Mouse (Mus musculus) mouse trophoblast stem cell (cell line): ENCODE data around the gene Pmfbp1.
"Not testable (repeated sequence)": the region's sequence is repeated elsewhere in the genome, so short reads cannot be mapped to it uniquely, and the experiment has no call there.

ENCODE experiments used
- in situ Hi-C, 2 experiments: fragments of 300-500 bp; cut with MseI, MboI; formaldehyde crosslinking; loops; 2 replicates in 1 of 2; 3 replicates in 1 of 2; pipeline ENCODE4 v1.15.1; 2025

The Pmfbp1 gene

GRCm38 (mm10) chr8:109493727-109494126 is at the start of gene Pmfbp1:
Gene Pmfbp1 (plus strand): TSS chr8:109494027.
- in situ Hi-C loops, result no loop called here

- in situ Hi-C loops, result not testable (repeated sequence)
Observed at GRCm38 (mm10) chr8:109446896-109447295, 46.9 kb upstream of the Pmfbp1 start.

GRCm38 (mm10) chr8:109451000-109451399 is 42.8 kb upstream of the Pmfbp1 start:
- in situ Hi-C loops, result no loop called here

GRCm38 (mm10) chr8:109455113-109455512 is 38.7 kb upstream of the Pmfbp1 start:
- in situ Hi-C loops, result no loop called here

- in situ Hi-C loops, result no loop called here
Observed at GRCm38 (mm10) chr8:109457387-109457786, 36.4 kb upstream of the Pmfbp1 start.

GRCm38 (mm10) chr8:109458580-109458979 is 35.2 kb upstream of the Pmfbp1 start:
- in situ Hi-C loops, result no loop called here

- in situ Hi-C loops, result no loop called here
Observed at GRCm38 (mm10) chr8:109463075-109463474, 30.8 kb upstream of the Pmfbp1 start.

GRCm38 (mm10) chr8:109463677-109464313 is 30.0 kb upstream of the Pmfbp1 start:
- in situ Hi-C loops, result no loop called here

- in situ Hi-C loops, result no loop called here
Observed at GRCm38 (mm10) chr8:109464451-109464891, 29.4 kb upstream of the Pmfbp1 start.

GRCm38 (mm10) chr8:109465056-109465455 is 28.8 kb upstream of the Pmfbp1 start:
- in situ Hi-C loops, result no loop called here

GRCm38 (mm10) chr8:109465761-109466160 is 28.1 kb upstream of the Pmfbp1 start:
- in situ Hi-C loops, result no loop called here

GRCm38 (mm10) chr8:109467516-109467915 is 26.3 kb upstream of the Pmfbp1 start:
- in situ Hi-C loops, result no loop called here

GRCm38 (mm10) chr8:109468112-109468511 is 25.7 kb upstream of the Pmfbp1 start:
- in situ Hi-C loops, result no loop called here

GRCm38 (mm10) chr8:109471876-109472275 is 22.0 kb upstream of the Pmfbp1 start:
- in situ Hi-C loops, result no loop called here

- in situ Hi-C loops, result no loop called here
Observed at GRCm38 (mm10) chr8:109472400-109472799, 21.4 kb upstream of the Pmfbp1 start.

GRCm38 (mm10) chr8:109474442-109475121 is 19.2 kb upstream of the Pmfbp1 start:
- in situ Hi-C loops, result no loop called here

- in situ Hi-C loops, result no loop called here
Observed at GRCm38 (mm10) chr8:109475436-109475835, 18.4 kb upstream of the Pmfbp1 start.

- in situ Hi-C loops, result no loop called here
Observed at GRCm38 (mm10) chr8:109478586-109478985, 15.2 kb upstream of the Pmfbp1 start.

GRCm38 (mm10) chr8:109484741-109485140 is 9.1 kb upstream of the Pmfbp1 start:
- in situ Hi-C loops, result no loop called here

GRCm38 (mm10) chr8:109485530-109485929 is 8.3 kb upstream of the Pmfbp1 start:
- in situ Hi-C loops, result no loop called here

GRCm38 (mm10) chr8:109492785-109493184 is 1.0 kb upstream of the Pmfbp1 start:
- in situ Hi-C loops, result no loop called here

- in situ Hi-C loops, result no loop called here
Observed at GRCm38 (mm10) chr8:109494601-109495000, 774 bp downstream of the Pmfbp1 start.

- in situ Hi-C loops, result no loop called here
Observed at GRCm38 (mm10) chr8:109497431-109497830, 3.6 kb downstream of the Pmfbp1 start.
